Mouse (Mus musculus): ENCODE measurements around the gene Radil. TPM values are rescaled to one million over a fixed set of nuclear protein-coding genes. Genes with fewer than 3 reads are reported as not detected.

The Radil gene
- polyA plus RNA-seq, 1 experiment, result 78.0 TPM

- TF ChIP-seq CTCF (IDR thresholded peaks at IDR 0.05; ENCODE audit: low read depth, low read length), result no peak
- 0 out of 2 replicates have a peak, but pooled peaks have one; percentile 18 for TF ChIP-seq EP300 (IDR thresholded peaks at IDR 0.05; ENCODE audit: insufficient read depth, low read depth, low read length)
These were observed 9.4 kb upstream of the Radil start for GRCm38 (mm10) chr5:142560261-142560660.

GRCm38 (mm10) chr5:142557397-142558067 lies 6.6 kb upstream of the Radil start:
- Histone ChIP-seq H3K27me3 (ENCODE audit: control insufficient read depth, insufficient read depth, low read length, poor library complexity, severe bottlenecking) (no peaks in the 10 kb centered on the region), H3K4me3 (ENCODE audit: low read depth, low read length) (no peak overlapping the region), H3K9ac (ENCODE audit: low read depth, poor library complexity, severe bottlenecking) (no peak overlapping the region), H3K9me3 (replicated peaks; ENCODE audit: control insufficient read depth, insufficient read depth, low read length, poor library complexity, severe bottlenecking) (no peaks in the 10 kb centered on the region), H3K27ac (ENCODE audit: insufficient read depth, low read length) (no peak overlapping the region), H3K36me3 (ENCODE audit: control insufficient read depth, insufficient read depth, low read length, poor library complexity, severe bottlenecking) (no peaks in the 10 kb centered on the region), H3K4me1 (ENCODE audit: control insufficient read depth, insufficient read depth, low read length) (peaks cover 3% of the 10 kb centered on the region)
- TF ChIP-seq POLR2A (IDR thresholded peaks at IDR 0.05; ENCODE audit: insufficient read depth, low read length), result no peak
- peak; percentile 88 for TF ChIP-seq CTCF (IDR thresholded peaks at IDR 0.05; ENCODE audit: low read depth, low read length)
- 0 out of 2 replicates have a peak, but pooled peaks have one; percentile 18 for TF ChIP-seq EP300 (IDR thresholded peaks at IDR 0.05; ENCODE audit: insufficient read depth, low read depth, low read length)

More at GRCm38 (mm10) chr5:142560261-142560660, 9.4 kb upstream of the Radil start:
- Histone ChIP-seq H3K9ac (ENCODE audit: low read depth, poor library complexity, severe bottlenecking) (no peak overlapping the region), H3K4me1 (ENCODE audit: control insufficient read depth, insufficient read depth, low read length) (peaks cover 3% of the 10 kb centered on the region), H3K36me3 (ENCODE audit: control insufficient read depth, insufficient read depth, low read length, poor library complexity, severe bottlenecking) (no peaks in the 10 kb centered on the region), H3K27me3 (ENCODE audit: control insufficient read depth, insufficient read depth, low read length, poor library complexity, severe bottlenecking) (no peaks in the 10 kb centered on the region), H3K4me3 (ENCODE audit: low read depth, low read length) (no peak overlapping the region), H3K9me3 (replicated peaks; ENCODE audit: control insufficient read depth, insufficient read depth, low read length, poor library complexity, severe bottlenecking) (no peaks in the 10 kb centered on the region), H3K27ac (ENCODE audit: insufficient read depth, low read length) (no peak overlapping the region)

GRCm38 (mm10) chr5:142556721-142557120 lies 5.8 kb upstream of the Radil start:
- Histone ChIP-seq H3K27ac (ENCODE audit: insufficient read depth, low read length) (no peak overlapping the region), H3K9ac (ENCODE audit: low read depth, poor library complexity, severe bottlenecking) (no peak overlapping the region), H3K4me1 (ENCODE audit: control insufficient read depth, insufficient read depth, low read length) (peaks cover 3% of the 10 kb centered on the region), H3K36me3 (ENCODE audit: control insufficient read depth, insufficient read depth, low read length, poor library complexity, severe bottlenecking) (no peaks in the 10 kb centered on the region), H3K4me3 (ENCODE audit: low read depth, low read length) (no peak overlapping the region), H3K27me3 (ENCODE audit: control insufficient read depth, insufficient read depth, low read length, poor library complexity, severe bottlenecking) (no peaks in the 10 kb centered on the region), H3K9me3 (replicated peaks; ENCODE audit: control insufficient read depth, insufficient read depth, low read length, poor library complexity, severe bottlenecking) (no peaks in the 10 kb centered on the region)
- TF ChIP-seq CTCF (IDR thresholded peaks at IDR 0.05; ENCODE audit: low read depth, low read length) (no peak), EP300 (IDR thresholded peaks at IDR 0.05; ENCODE audit: insufficient read depth, low read depth, low read length) (no peak), POLR2A (IDR thresholded peaks at IDR 0.05; ENCODE audit: insufficient read depth, low read length) (no peak)

- Histone ChIP-seq H3K36me3 (ENCODE audit: control insufficient read depth, insufficient read depth, low read length, poor library complexity, severe bottlenecking) (no peaks in the 10 kb centered on the region), H3K4me3 (ENCODE audit: low read depth, low read length) (no peak overlapping the region), H3K9ac (ENCODE audit: low read depth, poor library complexity, severe bottlenecking) (no peak overlapping the region), H3K9me3 (replicated peaks; ENCODE audit: control insufficient read depth, insufficient read depth, low read length, poor library complexity, severe bottlenecking) (no peaks in the 10 kb centered on the region), H3K27ac (ENCODE audit: insufficient read depth, low read length) (no peak overlapping the region), H3K27me3 (ENCODE audit: control insufficient read depth, insufficient read depth, low read length, poor library complexity, severe bottlenecking) (no peaks in the 10 kb centered on the region), H3K4me1 (ENCODE audit: control insufficient read depth, insufficient read depth, low read length) (peaks cover 2% of the 10 kb centered on the region)
- TF ChIP-seq CTCF (IDR thresholded peaks at IDR 0.05; ENCODE audit: low read depth, low read length) (no peak), EP300 (IDR thresholded peaks at IDR 0.05; ENCODE audit: insufficient read depth, low read depth, low read length) (no peak)
These were observed 5.0 kb upstream of the Radil start for GRCm38 (mm10) chr5:142555866-142556265.

- H3K27ac ChIP-seq (ENCODE audit: insufficient read depth, low read length), result no peak overlapping the region
- peak overlapping the region; percentile 69 for H3K9ac ChIP-seq (ENCODE audit: low read depth, poor library complexity, severe bottlenecking)
These were observed 765 bp downstream of the Radil start for GRCm38 (mm10) chr5:142549961-142550705.

GRCm38 (mm10) chr5:142549441-142549840 lies 1.5 kb downstream of the Radil start:
- Histone ChIP-seq H3K9ac (ENCODE audit: low read depth, poor library complexity, severe bottlenecking) (no peak overlapping the region), H3K27ac (ENCODE audit: insufficient read depth, low read length) (no peak overlapping the region), H3K4me1 (ENCODE audit: control insufficient read depth, insufficient read depth, low read length) (peaks cover 15% of the 10 kb centered on the region), H3K27me3 (ENCODE audit: control insufficient read depth, insufficient read depth, low read length, poor library complexity, severe bottlenecking) (no peaks in the 10 kb centered on the region), H3K9me3 (replicated peaks; ENCODE audit: control insufficient read depth, insufficient read depth, low read length, poor library complexity, severe bottlenecking) (no peaks in the 10 kb centered on the region), H3K36me3 (ENCODE audit: control insufficient read depth, insufficient read depth, low read length, poor library complexity, severe bottlenecking) (no peaks in the 10 kb centered on the region), H3K4me3 (ENCODE audit: low read depth, low read length) (no peak overlapping the region)
- no peak for TF ChIP-seq EP300 (IDR thresholded peaks at IDR 0.05; ENCODE audit: insufficient read depth, low read depth, low read length)
- TF ChIP-seq CTCF (IDR thresholded peaks at IDR 0.05; ENCODE audit: low read depth, low read length), result no peak
- no peak for TF ChIP-seq POLR2A (IDR thresholded peaks at IDR 0.05; ENCODE audit: insufficient read depth, low read length)

More at GRCm38 (mm10) chr5:142549961-142550705, 765 bp downstream of the Radil start:
- Histone ChIP-seq H3K4me1 (ENCODE audit: control insufficient read depth, insufficient read depth, low read length) (peaks cover 10% of the 10 kb centered on the region), H3K27me3 (ENCODE audit: control insufficient read depth, insufficient read depth, low read length, poor library complexity, severe bottlenecking) (no peaks in the 10 kb centered on the region), H3K4me3 (ENCODE audit: low read depth, low read length) (peak overlapping the region; percentile 76), H3K36me3 (ENCODE audit: control insufficient read depth, insufficient read depth, low read length, poor library complexity, severe bottlenecking) (no peaks in the 10 kb centered on the region), H3K9me3 (replicated peaks; ENCODE audit: control insufficient read depth, insufficient read depth, low read length, poor library complexity, severe bottlenecking) (no peaks in the 10 kb centered on the region)
- TF ChIP-seq POLR2A (IDR thresholded peaks at IDR 0.05; ENCODE audit: insufficient read depth, low read length) (no peak), CTCF (IDR thresholded peaks at IDR 0.05; ENCODE audit: low read depth, low read length) (no peak), EP300 (IDR thresholded peaks at IDR 0.05; ENCODE audit: insufficient read depth, low read depth, low read length) (no peak)
